Mouse (Mus musculus) brain, adult 2 months (tissue): ENCODE measurements around the gene Ralgds.

Source experiments
- DNase-seq: peaks from one replicate; pipeline ENCODE4 v3.0.0; 2011; ENCODE audit warnings: low read depth, low spot score

The Ralgds gene

GRCm38 (mm10) chr2:28532938-28533771, 20.2 kb downstream of the Ralgds start:
- DNase-seq, result peak; percentile 97

- DNase-seq, result no peak
Observed at GRCm38 (mm10) chr2:28533901-28534435, 21.0 kb downstream of the Ralgds start.

GRCm38 (mm10) chr2:28534436-28535262, 21.7 kb downstream of the Ralgds start:
- peak; percentile 66 for DNase-seq

- peak; percentile 94 for DNase-seq
Observed at GRCm38 (mm10) chr2:28535263-28535540, 22.3 kb downstream of the Ralgds start.

- DNase-seq, result peak; percentile 94
Observed at GRCm38 (mm10) chr2:28535650-28536049, 22.7 kb downstream of the Ralgds start.

- peak; percentile 62 for DNase-seq
Observed at GRCm38 (mm10) chr2:28536166-28536565, 23.2 kb downstream of the Ralgds start.

- DNase-seq, result peak; percentile 53
Observed at GRCm38 (mm10) chr2:28536766-28537633, 24.1 kb downstream of the Ralgds start.

- DNase-seq, result peak; percentile 76
Observed at GRCm38 (mm10) chr2:28537634-28537920, 24.7 kb downstream of the Ralgds start.

GRCm38 (mm10) chr2:28537995-28538816, 25.3 kb downstream of the Ralgds start:
- peak; percentile 61 for DNase-seq

GRCm38 (mm10) chr2:28538817-28539128, 25.8 kb downstream of the Ralgds start:
- peak; percentile 82 for DNase-seq

GRCm38 (mm10) chr2:28539206-28539605, 26.3 kb downstream of the Ralgds start:
- peak; percentile 90 for DNase-seq

- DNase-seq, result peak; percentile 41
Observed at GRCm38 (mm10) chr2:28539949-28540348, 27.0 kb downstream of the Ralgds start.

GRCm38 (mm10) chr2:28540587-28541227, 27.8 kb downstream of the Ralgds start:
- no peak for DNase-seq

GRCm38 (mm10) chr2:28543894-28544293, 31.0 kb downstream of the Ralgds start:
- peak; percentile 94 for DNase-seq

- DNase-seq, result peak; percentile 88
Observed at GRCm38 (mm10) chr2:28545976-28546375, 33.1 kb downstream of the Ralgds start.

- DNase-seq, result peak; percentile 41
Observed at GRCm38 (mm10) chr2:28546560-28546959, 33.6 kb downstream of the Ralgds start.

- DNase-seq, result peak; percentile 89
Observed at GRCm38 (mm10) chr2:28547237-28548172, 34.6 kb downstream of the Ralgds start.

GRCm38 (mm10) chr2:28549157-28549556, 36.2 kb downstream of the Ralgds start:
- no peak for DNase-seq

- no peak for DNase-seq
Observed at GRCm38 (mm10) chr2:28552301-28552700, 39.4 kb downstream of the Ralgds start.
